Mouse (Mus musculus): Measurements from ENCODE around the gene Vmn1r208. TPM values are rescaled to one million over a fixed set of nuclear protein-coding genes. Genes with fewer than 3 reads are reported as not detected.
"Not testable (repeated sequence)": the region's sequence is repeated elsewhere in the genome, so short reads cannot be mapped to it uniquely, and the experiment has no call there.

Gene Vmn1r208
- not detected in 2 replicates for polyA plus RNA-seq (2011; ENCODE audit: insufficient read length, low read depth, missing spikeins)

GRCm38 (mm10) chr13:22777300-22777699 is at the start of gene Vmn1r208:
TSS of gene Vmn1r208 (minus strand) at chr13:22777400.
- H3K4me3 ChIP-seq (ENCODE audit: insufficient read depth, low read length); H3K27ac ChIP-seq (ENCODE audit: insufficient read depth, low read length); H3K4me1 ChIP-seq (ENCODE audit: control insufficient read depth, insufficient read depth, low read length): not testable (repeated sequence)

DNA sequence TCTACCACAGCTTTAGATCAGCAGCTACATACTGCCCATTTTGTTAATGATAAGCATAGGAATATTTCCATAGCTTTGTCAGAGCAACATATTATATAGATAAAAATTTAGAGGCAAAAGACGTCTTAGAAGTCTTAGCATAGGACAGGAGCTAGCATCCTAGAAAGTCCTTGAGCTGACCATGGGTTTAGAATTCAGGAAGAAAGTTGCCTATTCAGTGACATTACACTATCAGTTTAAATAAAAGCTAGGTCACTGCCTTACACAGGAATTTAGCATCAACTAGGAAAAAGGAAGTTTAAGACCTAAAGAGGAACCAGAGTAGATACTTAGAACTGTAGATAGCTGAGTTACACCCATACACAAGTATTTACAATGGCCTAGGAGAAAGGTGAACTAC is 44.4 kb upstream of the Vmn1r208 start:
- H3K4me3 ChIP-seq (ENCODE audit: insufficient read depth, low read length); H3K4me1 ChIP-seq (ENCODE audit: control insufficient read depth, insufficient read depth, low read length); H3K27ac ChIP-seq (ENCODE audit: insufficient read depth, low read length): not testable (repeated sequence)

DNA sequence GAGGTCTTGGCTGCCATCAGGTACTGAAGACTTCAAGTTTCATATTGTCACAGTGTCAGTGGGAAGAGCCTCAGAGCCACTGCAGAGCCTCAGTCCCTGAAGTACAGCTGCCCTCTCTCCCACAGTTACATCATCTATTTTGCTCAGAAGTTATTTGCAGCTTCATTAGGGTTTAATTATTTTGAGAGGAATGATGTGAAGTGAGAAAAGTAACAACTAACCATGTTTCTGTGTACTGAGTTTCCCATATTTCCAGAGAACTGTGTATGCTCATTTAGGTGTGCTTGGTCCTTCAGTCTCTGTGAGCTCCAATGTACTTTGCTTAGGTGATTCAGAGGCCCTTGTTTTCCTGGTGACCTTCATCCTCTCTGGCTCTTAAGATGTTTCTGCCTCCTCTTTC is 32.4 kb upstream of the Vmn1r208 start, which contains the start of gene Vmn1r209:
Vmn1r209 (minus strand) TSS at position 101 of the 400 bp plus-strand sequence.
- H3K4me1 ChIP-seq (ENCODE audit: control insufficient read depth, insufficient read depth, low read length); H3K27ac ChIP-seq (ENCODE audit: insufficient read depth, low read length); H3K4me3 ChIP-seq (ENCODE audit: insufficient read depth, low read length): not testable (repeated sequence)

DNA sequence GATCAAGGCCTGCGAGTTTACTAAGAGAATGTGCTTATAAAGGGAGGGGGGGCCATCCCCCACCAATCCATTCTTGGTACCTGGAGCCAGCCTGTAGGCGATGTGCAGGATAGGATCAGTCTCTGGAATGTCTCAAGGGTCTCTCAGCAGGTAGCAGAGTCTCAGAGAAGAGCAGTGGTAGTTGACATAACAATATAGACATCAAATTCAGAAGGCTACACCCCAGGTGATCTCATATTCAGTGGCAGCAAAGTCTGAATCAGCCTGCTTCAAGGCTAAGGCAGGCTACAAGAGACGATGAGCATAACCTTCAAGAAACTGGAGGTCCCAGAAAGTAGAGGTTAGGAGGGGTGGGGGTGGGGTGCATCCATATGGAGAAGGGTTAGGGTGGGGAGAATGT is 10.9 kb upstream of the Vmn1r208 start:
- H3K4me1 ChIP-seq (ENCODE audit: control insufficient read depth, insufficient read depth, low read length); H3K4me3 ChIP-seq (ENCODE audit: insufficient read depth, low read length); H3K27ac ChIP-seq (ENCODE audit: insufficient read depth, low read length): not testable (repeated sequence)

GRCm38 (mm10) chr13:22784159-22784558 is 7.0 kb upstream of the Vmn1r208 start:
- not testable (repeated sequence) for H3K27ac ChIP-seq (ENCODE audit: insufficient read depth, low read length); H3K4me1 ChIP-seq (ENCODE audit: control insufficient read depth, insufficient read depth, low read length); H3K4me3 ChIP-seq (ENCODE audit: insufficient read depth, low read length)

DNA sequence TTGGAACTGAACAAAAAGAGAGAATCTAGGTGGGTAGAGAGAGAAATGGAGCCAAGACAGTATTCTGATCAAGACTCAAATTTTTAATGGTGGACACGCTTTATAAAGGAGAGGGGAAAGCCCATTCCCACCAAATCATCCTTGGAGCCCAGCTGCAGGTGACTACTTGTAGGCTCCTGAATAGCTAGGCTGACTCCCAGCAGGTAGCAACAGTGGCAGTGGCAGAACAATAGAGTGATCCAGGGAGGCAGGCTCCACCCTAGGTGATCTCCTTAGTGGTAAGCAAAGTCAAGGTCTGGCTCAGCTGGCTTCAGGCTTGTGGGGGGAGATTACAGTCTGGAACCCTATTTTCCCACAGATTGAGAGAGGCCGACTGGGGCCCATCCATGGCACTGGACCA is 5.6 kb downstream of the Vmn1r208 start:
- H3K4me3 ChIP-seq (ENCODE audit: insufficient read depth, low read length); H3K4me1 ChIP-seq (ENCODE audit: control insufficient read depth, insufficient read depth, low read length); H3K27ac ChIP-seq (ENCODE audit: insufficient read depth, low read length): not testable (repeated sequence)

GRCm38 (mm10) chr13:22747524-22747923 is 29.7 kb downstream of the Vmn1r208 start:
- no peaks in the 10 kb centered on the region for H3K4me1 ChIP-seq (ENCODE audit: control insufficient read depth, insufficient read depth, low read length)
- H3K27ac ChIP-seq (ENCODE audit: insufficient read depth, low read length) = no peak overlapping the region
- TF ChIP-seq POLR2A (IDR thresholded peaks at IDR 0.05; ENCODE audit: low read depth, low read length) = no peak
- no peak for TF ChIP-seq CTCF (IDR thresholded peaks at IDR 0.05; ENCODE audit: borderline replicate concordance, insufficient read depth, low read length)
- H3K4me3 ChIP-seq (ENCODE audit: insufficient read depth, low read length) = no peak overlapping the region

GRCm38 (mm10) chr13:22729529-22729928 is 47.7 kb downstream of the Vmn1r208 start, which contains the start of gene Vmn1r207-ps:
TSS of gene Vmn1r207-ps (minus strand) at chr13:22729629.
- not testable (repeated sequence) for H3K4me3 ChIP-seq (ENCODE audit: insufficient read depth, low read length); H3K4me1 ChIP-seq (ENCODE audit: control insufficient read depth, insufficient read depth, low read length); H3K27ac ChIP-seq (ENCODE audit: insufficient read depth, low read length)

Other genes starting within 250 kb of the Vmn1r208 start
- gene Vmn1r204, start 224.2 kb downstream of the Vmn1r208 start, polyA plus RNA-seq (2011; ENCODE audit: insufficient read length, low read depth, missing spikeins) = not detected in 2 replicates
- not detected in 2 replicates for gene Vmn1r205, start 184.4 kb downstream of the Vmn1r208 start, polyA plus RNA-seq (2011; ENCODE audit: insufficient read length, low read depth, missing spikeins)
- not detected in 2 replicates for gene Vmn1r206, start 153.1 kb downstream of the Vmn1r208 start, polyA plus RNA-seq (2011; ENCODE audit: insufficient read length, low read depth, missing spikeins)
- not detected in 2 replicates for gene Vmn1r207-ps, start 47.8 kb downstream of the Vmn1r208 start, polyA plus RNA-seq (2011; ENCODE audit: insufficient read length, low read depth, missing spikeins)
- not detected in 2 replicates for gene Vmn1r209, start 32.3 kb upstream of the Vmn1r208 start, polyA plus RNA-seq (2011; ENCODE audit: insufficient read length, low read depth, missing spikeins)
- gene Vmn1r210, start 53.9 kb upstream of the Vmn1r208 start, polyA plus RNA-seq (2011; ENCODE audit: insufficient read length, low read depth, missing spikeins) = not detected in 2 replicates
- not detected in 2 replicates for gene Vmn1r211, start 80.2 kb upstream of the Vmn1r208 start, polyA plus RNA-seq (2011; ENCODE audit: insufficient read length, low read depth, missing spikeins)
- gene Vmn1r212, start 106.8 kb upstream of the Vmn1r208 start, polyA plus RNA-seq (2011; ENCODE audit: insufficient read length, low read depth, missing spikeins) = not detected in 2 replicates
- not detected in 2 replicates for gene Vmn1r213, start 230.3 kb upstream of the Vmn1r208 start, polyA plus RNA-seq (2011; ENCODE audit: insufficient read length, low read depth, missing spikeins)